Mouse (Mus musculus): ENCODE measurements around the gene Atp5g1. TPM values are rescaled to one million over a fixed set of nuclear protein-coding genes. Genes with fewer than 3 reads are reported as not detected.

Gene Atp5g1
- polyA plus RNA-seq, 1 experiment from 2014 or later: 39.0 TPM

Other genes with a start within 250 kb of the Atp5g1 start
- gene Gngt2, start 238.5 kb downstream of the Atp5g1 start, polyA plus RNA-seq (2018): 226 to 415 TPM (median 244 TPM) in 3 replicates
- 22.4 to 35.6 TPM (median 30.2 TPM) in 3 replicates for gene Abi3, start 233.2 kb downstream of the Atp5g1 start, polyA plus RNA-seq (2018)
- 0.19 to 0.55 TPM (median 0.33 TPM) in 3 replicates for gene B4galnt2, start 160.8 kb downstream of the Atp5g1 start, polyA plus RNA-seq (2018)
- gene Igf2bp1, start 69.7 kb downstream of the Atp5g1 start, polyA plus RNA-seq (2018): not detected in 3 replicates
- gene Gip, start 51.1 kb downstream of the Atp5g1 start, polyA plus RNA-seq (2018): not detected in 3 replicates
- gene Snf8, start 40.8 kb downstream of the Atp5g1 start, polyA plus RNA-seq (2018): 81.3 to 105 TPM (median 84.8 TPM) in 3 replicates
- 33.4 to 44.7 TPM (median 40.1 TPM) in 3 replicates for gene Ube2z, start 10.3 kb downstream of the Atp5g1 start, polyA plus RNA-seq (2018)
- gene Calcoco2, start 36.3 kb upstream of the Atp5g1 start, polyA plus RNA-seq (2018): not detected in 3 replicates
- gene Ttll6, start 58.1 kb upstream of the Atp5g1 start, polyA plus RNA-seq (2018): not detected in 3 replicates
- not detected in 3 replicates for gene Hoxb13, start 118.6 kb upstream of the Atp5g1 start, polyA plus RNA-seq (2018)
- not detected in 3 replicates for gene Hoxb9, start 195.8 kb upstream of the Atp5g1 start, polyA plus RNA-seq (2018)
- gene Hoxb8, start 206.2 kb upstream of the Atp5g1 start, polyA plus RNA-seq (2018): not detected in 3 replicates
- not detected in 3 replicates for gene Hoxb7, start 211.0 kb upstream of the Atp5g1 start, polyA plus RNA-seq (2018)
- not detected in 3 replicates for gene Hoxb6, start 216.8 kb upstream of the Atp5g1 start, polyA plus RNA-seq (2018)
- not detected in 3 replicates for gene Hoxb5, start 227.7 kb upstream of the Atp5g1 start, polyA plus RNA-seq (2018)
- gene Hoxb4, start 242.6 kb upstream of the Atp5g1 start, polyA plus RNA-seq (2018): 3.3 to 7.4 TPM (median 4.1 TPM) in 3 replicates
- gene Hoxb3, start 247.7 kb upstream of the Atp5g1 start, polyA plus RNA-seq (2018): 0.95 to 1.2 TPM (median 1.1 TPM) in 3 replicates